Mouse (Mus musculus): Measurements from ENCODE around the gene Sppl2b. TPM values are rescaled to one million over a fixed set of nuclear protein-coding genes. Genes with fewer than 3 reads are reported as not detected.

Sppl2b gene
- 34.3 and 36.1 TPM in 2 replicates for polyA plus RNA-seq (2015; fragmentation: Nextera tagmentation; extraction: Ambion mirVana)

- no peak for TF ChIP-seq CTCF (IDR thresholded peaks at IDR 0.05; ENCODE audit: low read depth)
- DNase-seq (ENCODE audit: low spot score) (peak; percentile 95), ATAC-seq (replicated peaks; ENCODE audit: low FRiP score, low read depth) (peak; percentile 80)
- Histone ChIP-seq H3K9ac (ENCODE audit: low read depth, low read length) (peak within 1 kb of the TSS; percentile 86), H3K4me1 (replicated peaks; ENCODE audit: insufficient read depth, low read length) (peaks cover 16% of the 10 kb centered on the region), H3K27ac (0 out of 2 replicates have a peak within 1 kb of the TSS, but pooled peaks have one; percentile 52), H3K27me3 (ENCODE audit: insufficient read depth, low read length) (no peaks in the 10 kb centered on the region), H3K4me2 (ENCODE audit: low read length) (peak within 1 kb of the TSS; percentile 100), H3K9me3 (replicated peaks; ENCODE audit: low read length) (no peaks in the 10 kb centered on the region), H3K36me3 (ENCODE audit: insufficient read depth, low read length) (peaks cover 19% of the 10 kb centered on the region; the same call in 1 of the 2 replicates), H3K4me3 (replicated peaks; ENCODE audit: low read depth, low read length) (peak within 1 kb of the TSS; percentile 94)
- WGBS = under 1% methylated on average over 81 of the region's 81 CpGs
Measured at GRCm38 (mm10) chr10:80854913-80855748, at the start of gene Sppl2b, which contains the start of gene Lsm7. Gene Sppl2b, plus strand, starts transcription at chr10:80855275. Gene Lsm7, minus strand, starts transcription at chr10:80855209.

DNA sequence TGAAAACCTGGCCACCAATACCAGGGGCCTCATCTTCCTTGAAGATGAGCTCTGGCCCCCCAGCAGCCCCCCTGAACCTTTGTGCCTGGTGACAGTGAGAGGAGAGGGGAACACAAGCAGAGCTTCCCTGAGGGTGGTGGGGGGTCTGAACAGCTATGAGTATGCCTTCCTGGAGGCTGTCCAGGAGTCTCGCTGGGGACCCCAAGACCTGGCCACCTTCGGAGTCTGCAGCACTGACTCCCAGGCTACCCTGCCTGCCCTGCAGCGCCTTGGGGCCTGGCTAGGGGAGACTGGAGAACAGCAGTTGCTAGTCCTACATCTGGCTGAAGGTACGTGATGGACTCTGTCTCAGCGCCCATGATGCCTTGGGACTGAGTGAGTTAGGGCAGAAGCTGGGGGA, 49.8 kb upstream of the Sppl2b start:
- Histone ChIP-seq H3K9me3 (replicated peaks; ENCODE audit: low read length) (no peaks in the 10 kb centered on the region), H3K4me2 (ENCODE audit: low read length) (no peak overlapping the region), H3K36me3 (ENCODE audit: insufficient read depth, low read length) (peaks cover 33% of the 10 kb centered on the region), H3K27me3 (ENCODE audit: insufficient read depth, low read length) (no peaks in the 10 kb centered on the region), H3K4me1 (replicated peaks; ENCODE audit: insufficient read depth, low read length) (peaks cover 33% of the 10 kb centered on the region), H3K4me3 (replicated peaks; ENCODE audit: low read depth, low read length) (no peak overlapping the region), H3K9ac (ENCODE audit: low read depth, low read length) (no peak overlapping the region), H3K27ac (no peak overlapping the region)
- DNase-seq (ENCODE audit: low spot score) (no peak), ATAC-seq (replicated peaks; ENCODE audit: low FRiP score, low read depth) (no peak)
- 79% methylated on average over 5 of the region's 5 CpGs for WGBS
- no peak for TF ChIP-seq CTCF (IDR thresholded peaks at IDR 0.05; ENCODE audit: low read depth)

GRCm38 (mm10) chr10:80805925-80806324, 49.1 kb upstream of the Sppl2b start:
- Histone ChIP-seq H3K27me3 (ENCODE audit: insufficient read depth, low read length) (no peaks in the 10 kb centered on the region), H3K9ac (ENCODE audit: low read depth, low read length) (no peak overlapping the region), H3K4me3 (replicated peaks; ENCODE audit: low read depth, low read length) (no peak overlapping the region), H3K27ac (no peak overlapping the region), H3K36me3 (ENCODE audit: insufficient read depth, low read length) (peaks cover 30% of the 10 kb centered on the region), H3K4me2 (ENCODE audit: low read length) (no peak overlapping the region), H3K4me1 (replicated peaks; ENCODE audit: insufficient read depth, low read length) (peaks cover 34% of the 10 kb centered on the region), H3K9me3 (replicated peaks; ENCODE audit: low read length) (no peaks in the 10 kb centered on the region)
- WGBS = 18% methylated on average over 3 of the region's 3 CpGs
- TF ChIP-seq CTCF (IDR thresholded peaks at IDR 0.05; ENCODE audit: low read depth) = peak; percentile 80
- DNase-seq (ENCODE audit: low spot score) (peak; percentile 74), ATAC-seq (replicated peaks; ENCODE audit: low FRiP score, low read depth) (peak; percentile 42)

DNA sequence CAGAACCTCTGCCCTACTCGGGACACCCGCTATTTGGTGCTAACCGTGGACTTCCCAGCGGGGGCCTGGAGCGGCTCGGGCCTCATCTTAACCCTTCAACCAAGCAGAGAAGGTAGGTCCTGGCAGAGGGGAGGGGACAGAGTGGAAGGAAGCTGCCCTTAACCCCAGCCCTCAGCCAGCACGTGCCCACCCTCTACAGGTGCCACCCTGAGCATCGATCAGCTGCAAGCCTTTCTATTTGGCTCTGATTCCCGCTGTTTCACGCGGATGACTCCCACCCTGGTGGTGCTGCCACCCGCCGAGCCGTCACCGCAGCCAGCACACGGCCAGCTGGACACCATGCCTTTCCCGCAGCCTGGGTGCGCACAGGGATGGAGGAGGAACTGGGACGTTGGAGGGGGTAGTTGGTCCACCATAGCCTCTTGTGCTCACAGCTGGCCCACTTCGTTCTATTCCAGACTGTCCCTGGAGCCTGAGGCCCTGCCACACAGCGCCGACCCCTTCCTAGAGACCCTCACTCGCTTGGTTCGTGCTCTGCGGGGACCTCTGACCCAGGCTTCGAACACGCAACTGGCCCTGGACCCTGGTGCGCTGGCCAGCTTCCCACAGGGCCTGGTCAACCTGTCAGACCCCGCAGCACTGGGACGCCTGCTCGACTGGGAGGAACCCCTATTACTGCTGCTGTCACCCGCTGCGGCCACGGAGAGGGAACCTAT, 48.6 kb upstream of the Sppl2b start:
- TF ChIP-seq CTCF (IDR thresholded peaks at IDR 0.05; ENCODE audit: low read depth) = no peak
- no peak for ATAC-seq (replicated peaks; ENCODE audit: low FRiP score, low read depth)
- Histone ChIP-seq H3K27ac (0 out of 2 replicates have a peak overlapping the region, but pooled peaks have one; percentile 56), H3K36me3 (ENCODE audit: insufficient read depth, low read length) (peaks cover 30% of the 10 kb centered on the region), H3K27me3 (ENCODE audit: insufficient read depth, low read length) (no peaks in the 10 kb centered on the region), H3K4me3 (replicated peaks; ENCODE audit: low read depth, low read length) (peak overlapping the region; percentile 36), H3K9me3 (replicated peaks; ENCODE audit: low read length) (no peaks in the 10 kb centered on the region), H3K4me2 (ENCODE audit: low read length) (peak overlapping the region; percentile 89), H3K9ac (ENCODE audit: low read depth, low read length) (peak overlapping the region; percentile 65; the same call in 1 of the 2 replicates), H3K4me1 (replicated peaks; ENCODE audit: insufficient read depth, low read length) (peaks cover 34% of the 10 kb centered on the region)
- 44% methylated on average over 34 of the region's 34 CpGs for WGBS
- DNase-seq (ENCODE audit: low spot score) = no peak

- peak overlapping the region; percentile 56 for H3K27ac ChIP-seq
- DNase-seq (ENCODE audit: low spot score) (peak; percentile 77), ATAC-seq (replicated peaks; ENCODE audit: low FRiP score, low read depth) (peak; percentile 50)
- H3K4me3 ChIP-seq (replicated peaks; ENCODE audit: low read depth, low read length) = peak overlapping the region; percentile 36
- H3K4me2 ChIP-seq (ENCODE audit: low read length) = peak overlapping the region; percentile 89
- H3K4me1 ChIP-seq (replicated peaks; ENCODE audit: insufficient read depth, low read length) = peaks cover 34% of the 10 kb centered on the region
- WGBS = under 1% methylated on average over 57 of the region's 58 CpGs
- no peaks in the 10 kb centered on the region for H3K27me3 ChIP-seq (ENCODE audit: insufficient read depth, low read length)
- TF ChIP-seq CTCF (IDR thresholded peaks at IDR 0.05; ENCODE audit: low read depth) = peak; percentile 25; the same call in 1 of the 2 replicates
- peaks cover 27% of the 10 kb centered on the region for H3K36me3 ChIP-seq (ENCODE audit: insufficient read depth, low read length)
- H3K9ac ChIP-seq (ENCODE audit: low read depth, low read length) = peak overlapping the region; percentile 65; the same call in 1 of the 2 replicates
- no peaks in the 10 kb centered on the region for H3K9me3 ChIP-seq (replicated peaks; ENCODE audit: low read length)
Measured at GRCm38 (mm10) chr10:80807057-80807627, 47.9 kb upstream of the Sppl2b start.
